In the genomic region with DNA sequence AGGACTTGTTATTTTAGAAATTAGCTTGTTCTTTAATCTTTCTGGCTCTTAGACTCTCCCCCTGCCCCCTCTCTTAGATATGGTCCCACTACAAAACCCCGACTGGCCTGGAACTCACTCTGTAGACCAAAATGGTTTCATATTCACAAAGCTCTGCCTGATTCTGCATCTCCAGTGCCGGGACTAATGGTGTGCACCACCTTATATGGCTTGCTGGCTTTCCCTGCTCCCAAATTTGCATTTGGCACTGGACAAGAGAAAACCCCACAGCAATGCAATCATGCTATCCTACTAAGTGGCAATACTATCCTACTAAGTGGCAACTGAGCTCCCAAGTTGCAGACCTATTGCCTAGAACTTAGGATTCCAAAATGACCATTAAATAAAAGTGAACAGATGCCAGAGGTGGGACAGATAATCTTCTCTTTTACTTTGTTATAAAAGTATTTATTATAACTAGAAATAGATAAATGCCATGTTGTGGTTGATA, we compare ENCODE assay signal across 16 mouse cellular contexts.
"Had no signal": no experiment of that assay in that cellular context is flagged by ENCODE, and none has a peak within 500 bp of the region (broad histone marks: within the 10 kb centered on the region; RNA-seq: fewer than 3 reads in every experiment).

No protein-coding gene starts in this region.

- H3K36me3 ChIP-seq: neural tube, embryonic 13.5 days; neural tube, embryonic 15.5 days; stomach, embryonic 15.5 days had no signal

- H3K4me3 ChIP-seq: neural tube, embryonic 13.5 days; neural tube, embryonic 15.5 days; stomach, embryonic 15.5 days had no signal

- DNase-seq: retina, postnatal 1 day; right cerebral cortex, adult 18-20 months; right cerebral cortex, postnatal 14 days; right cerebral cortex, postnatal 25 days; right cerebral cortex, postnatal 4 days; spleen, adult 18-20 months; thymus, adult 18-20 months; thymus, adult 2 months; thymus, postnatal 14 days; thymus, postnatal 25 days; thymus, postnatal 36 days; thymus, postnatal 4 days had no signal

- H3K9ac ChIP-seq: neural tube, embryonic 13.5 days; neural tube, embryonic 15.5 days; stomach, embryonic 15.5 days had no signal

- H3K9me3 ChIP-seq: neural tube, embryonic 13.5 days; neural tube, embryonic 15.5 days; stomach, embryonic 15.5 days had no signal

- H3K4me1 ChIP-seq: neural tube, embryonic 15.5 days had no signal

- H3K27ac ChIP-seq: neural tube, embryonic 13.5 days; neural tube, embryonic 15.5 days; stomach, embryonic 15.5 days; stomach, postnatal 0 days had no signal

- H3K27me3 ChIP-seq: neural tube, embryonic 13.5 days; neural tube, embryonic 15.5 days; stomach, embryonic 15.5 days had no signal

- H3K4me2 ChIP-seq: neural tube, embryonic 13.5 days; neural tube, embryonic 15.5 days; stomach, embryonic 15.5 days had no signal
